Mouse (Mus musculus) CH12.LX (cell line): ENCODE results near the gene Pigg. TPM values are rescaled to one million over a fixed set of nuclear protein-coding genes. Genes with fewer than 3 reads are reported as not detected.

ENCODE experiments used
- DNase-seq: peaks from one replicate; pipeline ENCODE4 v3.0.0-alpha.2; 2013; ENCODE audit errors: extremely low read depth
- H3K27ac ChIP-seq: 2 replicates; pipeline ENCODE4 v1.5.1; 2012; ENCODE audit warnings: low read depth, mild to moderate bottlenecking, control low read depth, moderate library complexity; ENCODE audit not compliant: insufficient read depth
- H3K27me3 ChIP-seq: replicated peaks from 2 replicates; pipeline ENCODE3; 2012; ENCODE audit warnings: inconsistent platforms
- H3K36me3 ChIP-seq, 2 experiments: replicated peaks in 1 of 2; 2 replicates each; pipeline versions ENCODE3 to v1.6.1; 2012; ENCODE audit warnings: inconsistent platforms in 1 of 2, low read length in 1 of 2, mild to moderate bottlenecking in 1 of 2, mixed read lengths in 1 of 2, moderate library complexity in 1 of 2; ENCODE audit not compliant: control insufficient read depth in 1 of 2, insufficient read depth in 1 of 2
- H3K4me1 ChIP-seq, 2 experiments: 2 replicates each; pipeline ENCODE4 v1.6.1; 2012; ENCODE audit warnings: inconsistent platforms in 1 of 2, moderate library complexity in 1 of 2; ENCODE audit not compliant: insufficient read depth in 2 of 2, control insufficient read depth in 1 of 2
- H3K4me2 ChIP-seq: 2 replicates; pipeline ENCODE4 v1.6.1; 2012; ENCODE audit warnings: low read depth, mild to moderate bottlenecking, control low read depth; ENCODE audit not compliant: poor library complexity, insufficient read depth, severe bottlenecking
- H3K4me3 ChIP-seq, 3 experiments: fragments of 150-350 bp in 1 of 3; sonication (generic) in 1 of 3; replicated peaks in 1 of 3; 2 replicates each; pipeline versions ENCODE3 to v1.5.1; 2011 to 2012; ENCODE audit warnings: low read depth in 2 of 3, low read length in 2 of 3, mild to moderate bottlenecking in 2 of 3, moderate library complexity in 2 of 3, control low read depth in 1 of 3, improper control_type of control experiment in 1 of 3, inconsistent platforms in 1 of 3, mixed read lengths in 1 of 3; ENCODE audit not compliant: poor library complexity in 1 of 3
- H3K79me2 ChIP-seq: replicated peaks from 2 replicates; pipeline ENCODE4 v1.6.1; 2012; ENCODE audit warnings: mild to moderate bottlenecking, moderate library complexity; ENCODE audit not compliant: control insufficient read depth, poor library complexity, insufficient read depth, severe bottlenecking; ENCODE audit errors: extremely low read depth
- H3K9ac ChIP-seq: 2 replicates; pipeline ENCODE4 v1.6.1; 2012; ENCODE audit warnings: low read depth, mild to moderate bottlenecking, control low read depth, moderate library complexity; ENCODE audit not compliant: insufficient read depth
- H3K9me3 ChIP-seq: replicated peaks from 2 replicates; pipeline ENCODE3; 2012; ENCODE audit warnings: low read length, inconsistent platforms, mixed read lengths
- CHD1 ChIP-seq: IDR thresholded peaks from 2 replicates; pipeline ENCODE4 v1.6.1; 2012; ENCODE audit warnings: low read depth, low read length, improper control_type of control experiment, inconsistent platforms
- CHD2 ChIP-seq: IDR thresholded peaks from 2 replicates; pipeline ENCODE4 v1.6.1; 2011; ENCODE audit warnings: low read length, improper control_type of control experiment
- ELF1 ChIP-seq: IDR thresholded peaks from 2 replicates; pipeline ENCODE4 v1.6.1; 2014; ENCODE audit warnings: low read depth, mild to moderate bottlenecking, inconsistent platforms, low read length, improper control_type of control experiment
- EP300 ChIP-seq: IDR thresholded peaks from 2 replicates; pipeline ENCODE4 v1.6.1; 2011; ENCODE audit warnings: low read length, improper control_type of control experiment
- GABPA ChIP-seq: IDR thresholded peaks from 2 replicates; pipeline ENCODE4 v1.6.1; 2012; ENCODE audit warnings: low read depth, low read length, improper control_type of control experiment, inconsistent platforms; ENCODE audit not compliant: insufficient replicate concordance
- HCFC1 ChIP-seq: IDR thresholded peaks from 2 replicates; pipeline ENCODE4 v1.6.1; 2012; ENCODE audit warnings: low read depth, mild to moderate bottlenecking, inconsistent platforms, low read length, improper control_type of control experiment
- JUN ChIP-seq: IDR thresholded peaks from 2 replicates; pipeline ENCODE4 v1.6.1; 2011; ENCODE audit warnings: low read depth, mild to moderate bottlenecking, low read length, improper control_type of control experiment, moderate library complexity; ENCODE audit not compliant: insufficient read depth
- JUND ChIP-seq: conservative IDR thresholded peaks from 2 replicates; pipeline ENCODE4 v1.6.1; 2011; ENCODE audit warnings: low read depth, low read length, improper control_type of control experiment
- MAX ChIP-seq: IDR thresholded peaks from 2 replicates; pipeline ENCODE4 v1.6.1; 2011; ENCODE audit warnings: low read length, improper control_type of control experiment
- MAZ ChIP-seq: IDR thresholded peaks from 2 replicates; pipeline ENCODE4 v1.6.1; 2012; ENCODE audit warnings: low read depth, mild to moderate bottlenecking, inconsistent platforms, low read length, improper control_type of control experiment, moderate library complexity
- MEF2A ChIP-seq: IDR thresholded peaks from 2 replicates; pipeline ENCODE4 v1.6.1; 2014; ENCODE audit warnings: low read depth, mild to moderate bottlenecking, inconsistent platforms, low read length, improper control_type of control experiment, borderline replicate concordance
- MXI1 ChIP-seq: IDR thresholded peaks from 2 replicates; pipeline ENCODE4 v1.6.1; 2011; ENCODE audit warnings: mild to moderate bottlenecking, low read depth, low read length, improper control_type of control experiment
- MYC ChIP-seq: IDR thresholded peaks from 2 replicates; pipeline ENCODE4 v1.6.1; 2011; ENCODE audit warnings: low read depth, mild to moderate bottlenecking, improper control_type of control experiment, low read length
- NELFE ChIP-seq: IDR thresholded peaks from 2 replicates; pipeline ENCODE4 v1.6.1; 2011; ENCODE audit warnings: low read depth, low read length, improper control_type of control experiment
- NRF1 ChIP-seq: IDR thresholded peaks from 2 replicates; pipeline ENCODE4 v1.6.1; 2014; ENCODE audit warnings: low read depth, mild to moderate bottlenecking, inconsistent platforms, low read length, improper control_type of control experiment, moderate library complexity
- POLR2A ChIP-seq: IDR thresholded peaks from 2 replicates; pipeline ENCODE4 v1.6.1; 2011; ENCODE audit warnings: low read depth, mild to moderate bottlenecking, improper control_type of control experiment, low read length
- POLR2AphosphoS2 ChIP-seq: IDR thresholded peaks from 2 replicates; pipeline ENCODE4 v1.6.1; 2011; ENCODE audit warnings: low read depth, low read length, improper control_type of control experiment
- RAD21 ChIP-seq: IDR thresholded peaks from 2 replicates; pipeline ENCODE4 v1.6.1; 2011; ENCODE audit warnings: low read depth, mild to moderate bottlenecking, low read length, improper control_type of control experiment, moderate library complexity
- RCOR1 ChIP-seq: conservative IDR thresholded peaks from 2 replicates; pipeline ENCODE4 v1.6.1; 2012; ENCODE audit warnings: low read depth, mild to moderate bottlenecking, inconsistent platforms, low read length, improper control_type of control experiment
- SIN3A ChIP-seq: IDR thresholded peaks from 2 replicates; pipeline ENCODE4 v1.6.1; 2012; ENCODE audit warnings: low read length, improper control_type of control experiment, inconsistent platforms
- SMC3 ChIP-seq: IDR thresholded peaks from 2 replicates; pipeline ENCODE4 v1.6.1; 2011; ENCODE audit warnings: low read depth, low read length, improper control_type of control experiment
- TBP ChIP-seq: conservative IDR thresholded peaks from 2 replicates; pipeline ENCODE4 v1.6.1; 2011; ENCODE audit warnings: low read depth, low read length, improper control_type of control experiment
- TCF12 ChIP-seq: IDR thresholded peaks from 2 replicates; pipeline ENCODE4 v1.6.1; 2014; ENCODE audit warnings: low read depth, mild to moderate bottlenecking, inconsistent platforms, low read length, improper control_type of control experiment
- USF1 ChIP-seq: IDR thresholded peaks from 2 replicates; pipeline ENCODE4 v1.6.1; 2014; ENCODE audit warnings: low read depth, mild to moderate bottlenecking, inconsistent platforms, low read length, improper control_type of control experiment
- ZC3H11A ChIP-seq: IDR thresholded peaks from 2 replicates; pipeline ENCODE4 v1.6.1; 2012; ENCODE audit warnings: low read depth, mild to moderate bottlenecking, inconsistent platforms, low read length, improper control_type of control experiment
- ZMIZ1 ChIP-seq: IDR thresholded peaks from 2 replicates; pipeline ENCODE4 v1.6.1; 2012; ENCODE audit warnings: low read depth, mild to moderate bottlenecking, inconsistent platforms, low read length, improper control_type of control experiment
- ZNF384 ChIP-seq: IDR thresholded peaks from 2 replicates; pipeline ENCODE4 v1.6.1; 2012; ENCODE audit warnings: low read depth, low read length, improper control_type of control experiment, inconsistent platforms
- dilution Hi-C: fragments of 300-500 bp; cut with MboI; formaldehyde crosslinking; loops from 2 replicates; pipeline ENCODE4 v1.14.3; 2020; ENCODE audit warnings: low sequenced_read_pairs; ENCODE audit not compliant: extremely low pct_unique_long_range_greater_than_20kb, extremely low pct_ligation_motif_present
- in situ Hi-C: fragments of 300-500 bp; cut with MboI; formaldehyde crosslinking; loops from 3 replicates; pipeline ENCODE4 v1.14.3; 2019; ENCODE audit warnings: low sequenced_read_pairs, low pct_ligation_motif_present, low pct_unique_long_range_greater_than_20kb, mixed read lengths
- polyA plus RNA-seq: library from polyadenylated mRNA; unstranded; fragments of >175 nt; gene quantifications from 2 replicates; pipeline ENCODE4 v1.2.1, GENCODE M21; 2012; ENCODE audit warnings: low read depth; ENCODE audit not compliant: insufficient read length
- total RNA-seq, 2 experiments: library from RNA; depleted of rRNA; stranded (reverse); fragments of 300-350 nt in 1 of 2; fragments of >200 nt in 1 of 2; gene quantifications; 2 replicates each; pipeline ENCODE4 v1.2.3; 2012 to 2014

Pigg gene
- total and polyA plus RNA-seq, 3 experiments = 6.4 to 9.8 (median 9.7) TPM

- H3K4me3 ChIP-seq = peak within 1 kb of the TSS; percentile 68 to 98 (median 86)
- H3K4me2 ChIP-seq = peak within 1 kb of the TSS; percentile 82
- TF ChIP-seq MAX (peak; percentile 91), TCF12 (peak; percentile 67; the same call in 1 of the 2 replicates), POLR2AphosphoS2 (peak; percentile 69; the same call in 1 of the 2 replicates), POLR2A (peak; percentile 96), EP300 (no peak), ZNF384 (peak; percentile 49; the same call in 1 of the 2 replicates), RCOR1 (no peak), USF1 (peak; percentile 24; the same call in 1 of the 2 replicates), CHD1 (no peak), TBP (peak; percentile 57; the same call in 1 of the 2 replicates), NELFE (peak; percentile 97), MEF2A (peak; percentile 59), CHD2 (0 out of 2 replicates have a peak, but pooled peaks have one; percentile 7), MAZ (peak; percentile 83), SMC3 (peak; percentile 10), JUN (no peak), RAD21 (no peak), NRF1 (no peak), SIN3A (peak; percentile 73), MXI1 (peak; percentile 90), JUND (0 out of 2 replicates have a peak, but pooled peaks have one; percentile 10), ZMIZ1 (peak; percentile 75; the same call in 1 of the 2 replicates), MYC (peak; percentile 89), ELF1 (peak; percentile 85), HCFC1 (peak; percentile 77), ZC3H11A (no peak), GABPA (no peak)
- TF ChIP-seq, all 38 proteins: peak for 19
- Histone ChIP-seq H3K27me3 (no peaks in the 10 kb centered on the region), H3K79me2 (peaks cover 34% of the 10 kb centered on the region), H3K9me3 (no peaks in the 10 kb centered on the region), H3K4me1 (peaks cover 0 to 19% of the 10 kb centered on the region in 2 experiments; a peak in 2 of 4 replicates), H3K9ac (peak within 1 kb of the TSS; percentile 88), H3K27ac (peak within 1 kb of the TSS; percentile 70), H3K36me3 (peaks cover 0 to 9% of the 10 kb centered on the region in 2 experiments)
- dilution Hi-C loops (no loop called here), in situ Hi-C loops (no loop called here)
- DNase-seq = peak; percentile 83
Measured at GRCm38 (mm10) chr5:108268127-108269062, 44.0 kb upstream of the Pigg start, which contains the start of gene Dr1. Gene Dr1 (plus strand): TSS chr5:108268897.
